Mouse (Mus musculus) cerebellum, adult 2 months (tissue): ENCODE data around the gene Tpsg1. TPM values are rescaled to one million over a fixed set of nuclear protein-coding genes. Genes with fewer than 3 reads are reported as not detected.
A peak's percentile ranks its signal among the peaks of the same experiment; 100 is the strongest.

Source experiments
- DNase-seq, 2 experiments: peaks; one replicate each; pipeline ENCODE4 v3.0.0; 2021
- H3K27ac ChIP-seq: fragments of 200-500 bp; 2 replicates; pipeline ENCODE4 v1.5.1; 2012; ENCODE audit warnings: low read length, control low read depth, inconsistent platforms; ENCODE audit not compliant: insufficient read depth
- H3K27me3 ChIP-seq: fragments of 200-500 bp; 2 replicates; pipeline ENCODE4 v1.6.1; 2012; ENCODE audit warnings: inconsistent platforms, mild to moderate bottlenecking, low read length, moderate library complexity; ENCODE audit not compliant: control insufficient read depth, insufficient read depth
- H3K4me1 ChIP-seq: fragments of 200-500 bp; 2 replicates; pipeline ENCODE4 v1.6.1; 2011; ENCODE audit warnings: low read length; ENCODE audit not compliant: control insufficient read depth, insufficient read depth
- H3K4me3 ChIP-seq: fragments of 200-500 bp; replicated peaks from 2 replicates; pipeline ENCODE3; 2011; ENCODE audit warnings: mild to moderate bottlenecking, low read depth, low read length, control low read depth; ENCODE audit not compliant: insufficient read depth
- CTCF ChIP-seq: fragments of 200-500 bp; IDR thresholded peaks from 2 replicates; pipeline ENCODE4 v1.5.1; 2011; ENCODE audit warnings: low read depth, mild to moderate bottlenecking, control low read depth, low read length, moderate library complexity, borderline replicate concordance; ENCODE audit not compliant: insufficient read depth
- POLR2A ChIP-seq: fragments of 200-500 bp; IDR thresholded peaks from 2 replicates; pipeline ENCODE4 v1.6.1; 2011; ENCODE audit warnings: low read length, control low read depth, borderline replicate concordance; ENCODE audit not compliant: insufficient read depth
- WGBS: fragments of 180-500 bp; shearing (Covaris S2); methylation state at CpG from one replicate; pipeline ENCODE4 v1.1.7; 2018; 5-methylcytosine and 5-hydroxymethylcytosine counted together
- polyA plus RNA-seq: library from polyadenylated mRNA; depleted of rRNA; stranded (reverse); fragments of >200 nt; gene quantifications from 2 replicates; pipeline ENCODE4 v1.2.3, GENCODE M21; 2012

Gene Tpsg1
- polyA plus RNA-seq, 1 experiment: not detected

GRCm38 (mm10) chr17:25410180-25410579 is 41.1 kb downstream of the Tpsg1 start:
- DNase-seq: no peak
- Histone ChIP-seq H3K27ac (no peak overlapping the region), H3K27me3 (no peaks in the 10 kb centered on the region), H3K4me1 (no peaks in the 10 kb centered on the region; the same call in 1 of the 2 replicates), H3K4me3 (no peak overlapping the region)
- 91% methylated on average over 6 of the region's 6 CpGs for WGBS
- TF ChIP-seq CTCF: no peak
- no peak for TF ChIP-seq POLR2A

- Histone ChIP-seq H3K4me3 (no peak overlapping the region), H3K4me1 (no peaks in the 10 kb centered on the region; the same call in 1 of the 2 replicates), H3K27me3 (no peaks in the 10 kb centered on the region), H3K27ac (no peak overlapping the region)
- 2% methylated on average over 7 of the region's 7 CpGs for WGBS
- no peak for TF ChIP-seq POLR2A
- no peak for TF ChIP-seq CTCF
- peak in 1 of 2 experiments; percentile 13 for DNase-seq
These were observed 41.7 kb downstream of the Tpsg1 start for GRCm38 (mm10) chr17:25410786-25411185.

- Histone ChIP-seq H3K27ac (no peak overlapping the region), H3K4me3 (no peak overlapping the region), H3K27me3 (no peaks in the 10 kb centered on the region), H3K4me1 (no peaks in the 10 kb centered on the region; the same call in 1 of the 2 replicates)
- 39% methylated on average over 4 of the region's 4 CpGs for WGBS
- TF ChIP-seq POLR2A: no peak
- no peak for TF ChIP-seq CTCF
- no peak for DNase-seq
These were observed 42.2 kb downstream of the Tpsg1 start for GRCm38 (mm10) chr17:25411251-25411650.

GRCm38 (mm10) chr17:25414209-25414608 is 45.1 kb downstream of the Tpsg1 start:
- no peak for DNase-seq
- H3K27me3 ChIP-seq: no peaks in the 10 kb centered on the region
- WGBS: 68% methylated on average over 4 of the region's 4 CpGs
- no peak overlapping the region for H3K4me3 ChIP-seq
- H3K4me1 ChIP-seq: no peaks in the 10 kb centered on the region
- H3K27ac ChIP-seq: no peak overlapping the region
- TF ChIP-seq CTCF (no peak), POLR2A (no peak)

- H3K4me1 ChIP-seq: no peaks in the 10 kb centered on the region
- no peak overlapping the region for H3K27ac ChIP-seq
- TF ChIP-seq CTCF (no peak), POLR2A (no peak)
- DNase-seq: no peak
- no peaks in the 10 kb centered on the region for H3K27me3 ChIP-seq
- WGBS: 65% methylated on average over 3 of the region's 3 CpGs
- no peak overlapping the region for H3K4me3 ChIP-seq
These were observed 45.8 kb downstream of the Tpsg1 start for GRCm38 (mm10) chr17:25414917-25415316.

- TF ChIP-seq POLR2A (no peak), CTCF (no peak)
- H3K4me1 ChIP-seq: no peaks in the 10 kb centered on the region
- WGBS: 19% methylated on average over 6 of the region's 6 CpGs
- no peak overlapping the region for H3K4me3 ChIP-seq
- H3K27me3 ChIP-seq: no peaks in the 10 kb centered on the region
- no peak overlapping the region for H3K27ac ChIP-seq
- DNase-seq: no peak
These were observed 46.4 kb downstream of the Tpsg1 start for GRCm38 (mm10) chr17:25415421-25415913.

GRCm38 (mm10) chr17:25416219-25416618 is 47.1 kb downstream of the Tpsg1 start:
- no peak overlapping the region for H3K27ac ChIP-seq
- no peak for TF ChIP-seq POLR2A
- no peak for TF ChIP-seq CTCF
- no peaks in the 10 kb centered on the region for H3K4me1 ChIP-seq
- no peak for DNase-seq
- no peak overlapping the region for H3K4me3 ChIP-seq
- WGBS: 47% methylated on average over 3 of the region's 3 CpGs
- H3K27me3 ChIP-seq: no peaks in the 10 kb centered on the region

- no peak for DNase-seq
- Histone ChIP-seq H3K27me3 (no peaks in the 10 kb centered on the region), H3K27ac (no peak overlapping the region), H3K4me3 (no peak overlapping the region), H3K4me1 (no peaks in the 10 kb centered on the region)
- WGBS: 66% methylated on average over 6 of the region's 6 CpGs
- TF ChIP-seq POLR2A (no peak), CTCF (no peak)
These were observed 48.9 kb downstream of the Tpsg1 start for GRCm38 (mm10) chr17:25417990-25418389.
